Comparison of ENCODE assay signal across 28 mouse cellular contexts in the genomic region with DNA sequence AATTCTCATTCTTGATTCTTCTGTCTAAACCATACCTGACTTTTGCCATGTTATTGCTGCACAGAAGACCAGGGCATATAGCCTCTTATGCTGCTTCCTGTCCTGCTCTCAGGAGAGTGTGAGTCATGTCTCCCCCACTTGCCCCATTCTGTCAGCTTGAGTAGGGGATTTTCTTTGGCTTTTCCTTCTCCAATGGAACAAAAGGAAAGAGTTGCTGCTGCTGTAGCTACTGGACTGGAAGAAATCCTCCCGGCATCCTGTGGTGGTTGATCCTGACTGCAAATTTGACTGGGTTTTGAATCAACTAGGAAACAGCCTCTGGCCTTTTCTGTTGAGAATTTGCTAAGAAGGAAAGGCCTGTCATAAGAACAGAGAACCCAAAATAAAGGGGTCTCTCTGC.
A peak's percentile ranks its signal among the peaks of the same experiment; 100 is the strongest.
DNase-seq lines count a peak whose midpoint lies in the region; ATAC-seq and TF ChIP-seq lines count a peak whose summit lies in the region.
"Had no signal": no experiment of that assay in that cellular context is flagged by ENCODE, and none has a peak within 500 bp of the region (broad histone marks: within the 10 kb centered on the region; RNA-seq: fewer than 3 reads in every experiment).

No protein-coding gene starts in this region.

- TF ChIP-seq POLR2A in cerebellum, adult 2 months (IDR thresholded peaks at IDR 0.05; ENCODE audit: borderline replicate concordance, insufficient read depth, low read length): no peak

- intact Hi-C loops in left cerebral cortex, postnatal 4 days (cut with DNase I): no loop called here

- H3K27ac ChIP-seq in cerebellum, adult 2 months (ENCODE audit: insufficient read depth, low read length): no peak overlapping the region; the same call in 1 of the 2 replicates
- H3K27ac ChIP-seq in layer of hippocampus, adult 2 months: no peak overlapping the region
- H3K27ac ChIP-seq: heart, adult 2 months; hindbrain, embryonic 13.5 days; kidney, postnatal 0 days; limb, embryonic 12.5 days; liver, embryonic 15.5 days; neural tube, embryonic 15.5 days had no signal

- peak; percentile 29 to 46 for DNase-seq in cerebellum, adult 2 months
- no peak for DNase-seq in cerebellum, postnatal 4 days (ENCODE audit: low spot score in 2 of 2)
- DNase-seq in left cerebral cortex, postnatal 4 days: peak; percentile 6
- DNase-seq in left cerebral cortex, adult 9 months (ENCODE audit: low spot score in 2 of 2): no peak
- peak; percentile 43 to 50 for DNase-seq in cerebellum, postnatal 10 days
- no peak for DNase-seq in urinary bladder, adult 2 months (ENCODE audit: low spot score)
- no peak for DNase-seq in layer of hippocampus, adult 2 months (ENCODE audit: low spot score in 2 of 2)
- DNase-seq: adrenal gland, postnatal 10 days; gastrocnemius, postnatal 25 days; heart, adult 2 months; heart, postnatal 4 days; kidney, adult 8-10 months; kidney, postnatal 4 days; layer of hippocampus, postnatal 36 days; lung, embryonic 14.5 days; lung, postnatal 14 days; midbrain, embryonic 14.5 days; thymus, postnatal 14 days had no signal

- H3K4me3 ChIP-seq in cerebellum, adult 2 months (replicated peaks; ENCODE audit: insufficient read depth, low read depth, low read length): no peak overlapping the region
- H3K4me3 ChIP-seq in layer of hippocampus, adult 2 months: no peak overlapping the region
- H3K4me3 ChIP-seq: heart, adult 2 months; heart, embryonic 12.5 days; hindbrain, embryonic 13.5 days; limb, embryonic 12.5 days; liver, embryonic 15.5 days; neural tube, embryonic 15.5 days had no signal

- no peaks in the 10 kb centered on the region for H3K27me3 ChIP-seq in cerebellum, adult 2 months (ENCODE audit: control insufficient read depth, insufficient read depth, low read length)
- H3K27me3 ChIP-seq: heart, embryonic 12.5 days; hindbrain, embryonic 13.5 days; liver, embryonic 15.5 days; neural tube, embryonic 15.5 days had no signal

- ATAC-seq in frontal cortex, adult (ENCODE audit: low TSS enrichment): no peak
- ATAC-seq: CD4-positive, CD25-positive, alpha-beta regulatory T cell, adult 4 months; forebrain, embryonic 14.5 days; intestine, embryonic 16.5 days had no signal

- peaks cover 26% of the 10 kb centered on the region; the same call in 1 of the 2 replicates for H3K4me1 ChIP-seq in cerebellum, adult 2 months (ENCODE audit: control insufficient read depth, insufficient read depth, low read length)
- H3K4me1 ChIP-seq: heart, embryonic 12.5 days; limb, embryonic 12.5 days; liver, embryonic 15.5 days; neural tube, embryonic 15.5 days had no signal

- no peak for TF ChIP-seq CTCF in cerebellum, adult 2 months (IDR thresholded peaks at IDR 0.05; ENCODE audit: borderline replicate concordance, insufficient read depth, low read depth, low read length)
- TF ChIP-seq CTCF in layer of hippocampus, adult 2 months (conservative IDR thresholded peaks at IDR 0.05): no peak

- whole genome bisulfite sequencing in cerebellum, adult 2 months: 9% methylated on average over 1 of the region's 1 CpGs

Comparison
In these comparisons a context has a peak if more than half of its experiments do, and no peak if none do; other contexts are left out.
1. DNase-seq: peak in cerebellum, adult 2 months (2 of 2), left cerebral cortex, postnatal 4 days (single experiment) and cerebellum, postnatal 10 days (2 of 2); none in cerebellum, postnatal 4 days (0 of 2), left cerebral cortex, adult 9 months (0 of 2), urinary bladder, adult 2 months (single experiment) and layer of hippocampus, adult 2 months (0 of 2).